Mouse (Mus musculus) MEL (cell line): Measurements from ENCODE around the gene Lamtor4.

Experiments
- CTCF ChIP-seq, 3 experiments: IDR thresholded peaks in 2 of 3; conservative IDR thresholded peaks in 1 of 3; 2 replicates each; pipeline ENCODE4 v1.5.1; 2011 to 2012; ENCODE audit warnings: low read length in 3 of 3, low read depth in 2 of 3, mild to moderate bottlenecking in 2 of 3, improper control_type of control experiment in 1 of 3, inconsistent platforms in 1 of 3, mixed read lengths in 1 of 3, moderate library complexity in 1 of 3; ENCODE audit not compliant: control insufficient read depth in 1 of 3, insufficient read depth in 1 of 3, poor library complexity in 1 of 3, severe bottlenecking in 1 of 3
- POLR2A ChIP-seq, 2 experiments: IDR thresholded peaks; 2 replicates each; pipeline ENCODE4 v1.6.1; 2011 to 2012; ENCODE audit warnings: low read length in 2 of 2, mild to moderate bottlenecking in 2 of 2, control low read depth in 1 of 2, improper control_type of control experiment in 1 of 2, low read depth in 1 of 2, moderate library complexity in 1 of 2; ENCODE audit not compliant: control insufficient read depth in 1 of 2, insufficient read depth in 1 of 2, poor library complexity in 1 of 2

- TF ChIP-seq POLR2A (IDR thresholded peaks at IDR 0.05; ENCODE audit: control insufficient read depth in 1 of 2, insufficient read depth in 1 of 2, low read depth in 1 of 2, low read length in 2 of 2, poor library complexity in 1 of 2) (no peak), CTCF (IDR thresholded peaks at IDR 0.05 in 2 of 3, conservative IDR thresholded peaks at IDR 0.05 in 1 of 3; ENCODE audit: control insufficient read depth in 1 of 3, insufficient read depth in 1 of 3, low read depth in 2 of 3, low read length in 3 of 3, poor library complexity in 1 of 3, severe bottlenecking in 1 of 3) (no peak)
Observed at GRCm38 (mm10) chr5:138219864-138220263, 35.4 kb upstream of the Lamtor4 start.
